Mouse (Mus musculus): ENCODE data around the gene Hs3st3b1.

Hs3st3b1 gene

DNA sequence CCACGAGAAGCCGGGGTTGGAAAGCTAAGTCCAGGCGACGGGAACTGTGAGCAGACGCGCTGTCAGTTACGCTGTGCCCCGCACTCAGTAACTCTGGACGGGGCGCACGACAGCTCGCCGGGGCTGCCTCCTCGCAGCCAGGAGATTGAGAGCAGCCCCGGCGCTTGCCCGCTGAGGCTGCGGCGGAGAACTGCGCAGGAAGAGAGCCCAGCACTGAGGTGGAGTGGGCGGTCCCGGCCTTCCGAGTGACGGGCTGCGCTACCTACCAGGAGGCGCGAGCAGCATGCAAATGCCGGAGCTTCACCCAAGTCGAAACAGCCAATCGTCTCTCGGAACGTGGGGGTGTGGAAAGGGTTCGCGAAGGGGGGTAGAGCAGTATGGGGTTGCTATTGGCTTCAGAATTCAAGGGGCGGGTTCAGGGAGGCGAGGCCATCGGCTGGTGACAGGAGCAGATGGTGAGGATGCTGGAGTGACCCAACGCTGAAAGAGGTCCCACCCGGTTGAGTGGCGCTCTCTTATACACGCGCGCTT lies at the start of gene Hs3st3b1:
Hs3st3b1 (minus strand) TSS at position 200 of the 531 bp plus-strand sequence.
- peak; percentile 99 for DNase-seq (ENCODE audit: low read depth, low spot score)

DNA sequence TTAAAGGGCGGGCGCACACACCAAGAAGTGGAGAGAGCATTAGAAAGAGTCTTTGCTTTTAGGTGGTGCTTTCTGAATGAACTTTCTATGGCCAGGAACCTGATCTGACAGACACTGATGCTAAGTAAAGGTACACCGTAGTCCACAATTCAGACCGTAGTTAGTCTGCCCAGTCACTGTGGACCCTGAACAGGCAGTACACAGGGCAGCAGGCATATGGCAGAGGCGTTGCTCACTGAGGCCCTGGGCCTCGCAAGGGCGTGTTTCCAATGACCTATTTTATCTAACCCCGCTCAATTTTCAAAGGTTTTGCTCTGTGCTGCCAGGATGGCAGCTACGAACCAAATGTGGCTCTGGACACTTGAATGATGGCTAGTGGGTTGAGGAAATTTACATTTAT lies 49.4 kb upstream of the Hs3st3b1 start:
- no peak for DNase-seq (ENCODE audit: low read depth, low spot score)

DNA sequence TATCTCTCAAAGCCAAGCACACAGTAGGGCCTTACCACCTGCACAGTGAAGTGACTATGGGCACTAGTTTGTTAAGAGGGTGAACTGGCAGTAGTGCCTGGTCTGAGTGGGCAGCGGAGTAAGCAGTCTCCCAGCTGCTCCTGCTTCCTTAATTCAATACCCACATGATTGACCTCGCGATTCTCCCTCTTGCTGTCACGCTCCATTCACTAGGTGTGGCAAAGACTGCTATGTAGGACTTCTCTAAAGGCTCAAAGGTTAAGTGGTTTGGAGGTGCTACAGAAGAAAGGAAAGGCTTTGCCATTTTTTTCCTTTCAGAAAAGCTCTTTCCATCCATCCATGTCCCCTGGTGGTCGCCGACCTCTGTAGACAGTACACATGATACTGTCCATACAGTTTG lies 48.7 kb upstream of the Hs3st3b1 start:
- no peak for DNase-seq (ENCODE audit: low read depth, low spot score)

DNA sequence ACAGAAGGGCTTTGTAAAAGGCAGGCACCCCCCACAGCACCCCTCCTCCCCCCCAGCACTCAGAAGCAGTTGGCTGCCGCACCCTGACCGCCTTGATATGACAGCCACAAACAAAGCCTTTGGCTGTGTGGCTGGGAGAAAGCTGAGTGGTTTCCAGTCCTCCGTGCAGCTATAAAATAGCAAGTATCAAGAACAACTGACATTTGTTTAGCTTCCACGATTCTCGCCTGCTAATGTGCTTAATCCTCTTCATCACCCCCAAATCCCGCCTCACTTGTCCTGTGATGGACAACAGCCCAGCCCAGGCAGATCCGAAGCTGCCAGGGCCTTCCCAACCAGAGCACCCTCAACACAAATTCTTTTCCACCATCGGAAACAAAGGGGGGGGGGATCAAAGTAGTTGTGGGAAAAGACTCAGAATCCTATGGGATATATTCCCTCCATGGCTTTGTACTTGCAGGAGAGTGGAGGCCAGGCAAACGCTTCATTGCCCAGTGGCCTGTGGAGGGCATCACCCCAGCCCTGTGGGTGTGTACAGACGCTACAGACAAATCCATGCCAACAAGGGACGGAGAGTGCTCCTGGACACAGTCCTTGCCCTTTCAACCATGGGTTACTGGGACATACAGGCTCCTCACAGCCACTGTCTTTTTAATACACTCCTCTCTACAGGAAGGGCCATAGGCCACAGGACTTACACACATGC lies 47.3 kb upstream of the Hs3st3b1 start:
- no peak for DNase-seq (ENCODE audit: low read depth, low spot score)

DNA sequence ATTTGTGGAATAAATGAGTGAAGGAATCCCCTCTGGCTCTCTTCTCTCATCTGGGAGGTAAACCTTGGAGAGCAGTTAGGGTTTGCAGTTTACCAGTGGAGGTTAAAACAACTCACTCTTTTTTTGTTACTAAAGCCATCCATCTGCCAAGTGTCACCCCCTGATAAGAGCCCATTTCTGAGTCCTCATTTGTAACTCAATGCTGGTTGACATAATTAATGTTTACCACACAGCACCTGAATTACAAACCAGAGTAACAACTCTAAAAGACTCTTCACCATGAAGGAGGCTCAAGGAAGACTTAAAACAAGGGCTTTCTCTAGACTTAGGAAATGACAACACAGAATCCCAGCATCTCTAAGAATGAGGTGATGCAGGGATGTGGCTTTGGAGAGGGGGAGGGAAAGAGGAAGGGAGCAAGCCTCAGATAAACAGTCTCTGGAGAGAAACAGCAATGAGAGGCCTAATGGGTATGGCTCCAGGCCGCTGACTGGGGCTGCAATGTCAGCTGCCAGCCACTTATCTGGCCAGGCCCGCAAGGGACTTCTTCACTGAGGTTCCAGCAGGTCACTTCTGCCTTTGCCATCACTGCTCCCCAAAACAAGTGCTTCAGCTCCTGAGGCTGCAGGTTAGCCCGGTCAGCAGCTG lies 46.4 kb upstream of the Hs3st3b1 start:
- no peak for DNase-seq (ENCODE audit: low read depth, low spot score)

GRCm38 (mm10) chr11:63967641-63968387 lies 45.7 kb upstream of the Hs3st3b1 start:
- no peak for DNase-seq (ENCODE audit: low read depth, low spot score)

DNA sequence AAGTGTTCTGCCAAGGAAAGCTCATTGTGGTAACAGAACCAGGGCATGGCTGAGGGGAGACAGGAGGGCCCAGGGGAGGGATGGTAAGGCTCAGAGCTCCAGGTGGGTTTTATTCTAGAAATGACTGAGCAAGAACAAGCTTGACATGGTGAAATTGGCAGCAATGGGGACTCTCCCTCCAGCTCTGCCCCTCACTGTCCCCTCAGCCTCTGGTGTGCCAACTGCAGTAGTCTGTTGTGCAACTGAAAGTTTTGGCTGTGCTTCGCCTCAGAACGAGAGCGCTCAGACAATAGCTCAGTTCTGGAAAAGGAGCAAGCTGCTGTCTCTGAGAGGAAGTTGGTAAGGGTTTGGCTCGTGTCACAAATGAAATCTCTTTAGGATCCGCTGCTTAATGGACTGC lies 43.3 kb upstream of the Hs3st3b1 start:
- no peak for DNase-seq (ENCODE audit: low read depth, low spot score)

GRCm38 (mm10) chr11:63957207-63957606 lies 35.1 kb upstream of the Hs3st3b1 start:
- DNase-seq (ENCODE audit: low read depth, low spot score) = peak; percentile 90

DNA sequence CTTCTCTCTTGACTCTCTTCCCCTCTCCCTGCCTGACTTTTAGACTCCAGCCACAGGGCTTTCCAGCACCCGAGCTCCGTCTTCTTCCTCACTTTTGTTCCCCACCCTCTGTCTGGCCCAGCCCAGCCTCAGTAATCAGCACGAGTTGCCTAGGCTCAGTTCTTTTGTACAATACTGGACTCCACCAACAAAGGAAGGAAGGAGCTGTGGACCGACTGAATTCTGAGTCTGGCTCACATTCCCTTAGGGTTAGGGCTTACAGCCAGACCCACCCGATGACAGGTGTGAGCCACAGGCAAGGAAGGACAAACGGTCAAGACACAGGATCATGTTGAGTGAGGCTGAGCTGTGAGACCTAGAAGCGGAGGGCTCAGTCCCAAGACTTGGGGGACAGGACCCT lies 34.7 kb upstream of the Hs3st3b1 start:
- DNase-seq (ENCODE audit: low read depth, low spot score) = peak; percentile 59

DNA sequence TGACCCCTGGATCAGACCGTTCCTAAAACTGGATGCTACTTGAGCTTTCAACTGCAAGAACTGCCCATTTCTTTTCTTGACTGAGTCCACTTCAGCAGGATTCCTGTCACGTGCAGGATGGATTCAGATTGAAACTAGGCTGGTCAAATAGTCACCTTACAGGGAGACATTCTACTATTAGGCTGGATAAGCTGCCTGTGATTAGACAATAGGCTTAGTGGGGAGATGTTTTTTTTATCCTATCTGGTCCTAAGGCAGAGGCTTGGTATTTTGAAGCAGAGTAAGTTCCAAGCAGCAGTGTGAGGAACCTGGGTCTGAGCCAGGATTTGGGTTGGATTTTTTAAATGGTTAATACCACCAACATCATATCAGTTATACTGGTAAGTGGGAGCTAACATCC lies 31.8 kb upstream of the Hs3st3b1 start:
- DNase-seq (ENCODE audit: low read depth, low spot score) = no peak

- DNase-seq (ENCODE audit: low read depth, low spot score) = peak; percentile 91
Measured at GRCm38 (mm10) chr11:63952743-63953191, 30.7 kb upstream of the Hs3st3b1 start.

DNA sequence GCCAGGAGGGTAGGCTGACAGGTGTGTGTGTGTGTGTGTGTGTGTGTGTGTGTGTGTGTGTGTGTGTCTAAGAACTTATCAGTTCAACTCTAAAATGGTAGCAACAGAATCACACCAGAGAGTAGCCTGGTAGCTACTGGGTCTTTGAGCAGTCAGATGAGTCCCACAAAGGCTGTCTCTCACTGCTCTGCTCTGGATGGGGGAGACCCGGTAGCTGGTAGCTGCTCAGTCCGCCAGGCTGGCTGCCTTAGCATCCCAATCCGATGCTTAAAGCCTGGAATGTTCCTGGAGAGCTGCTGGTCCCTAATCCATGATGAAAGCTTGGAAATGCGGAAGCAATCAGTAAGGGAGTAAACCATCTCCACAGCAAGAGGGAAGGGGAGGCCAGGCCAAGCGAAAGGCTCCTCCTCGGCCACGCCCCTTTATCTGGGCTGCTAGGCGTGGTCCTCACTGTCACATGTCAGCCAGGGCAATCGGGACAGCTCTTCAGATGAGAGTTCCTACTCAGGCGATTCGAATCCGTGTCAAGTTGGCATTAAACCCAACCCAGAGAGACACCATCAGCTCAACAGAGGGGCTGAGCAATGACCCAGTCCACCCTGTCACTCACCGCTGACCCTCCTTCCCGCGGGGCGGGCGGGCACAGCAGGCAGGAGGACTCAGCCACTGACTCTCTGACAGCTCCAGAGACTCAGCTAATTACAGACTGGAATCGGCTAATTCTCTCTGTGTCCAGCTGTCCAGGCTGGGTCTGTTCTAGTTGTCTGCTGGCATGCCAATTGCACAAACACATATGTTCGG lies 29.9 kb upstream of the Hs3st3b1 start:
- DNase-seq (ENCODE audit: low read depth, low spot score) = peak; percentile 86

GRCm38 (mm10) chr11:63948371-63948770 lies 26.3 kb upstream of the Hs3st3b1 start:
- DNase-seq (ENCODE audit: low read depth, low spot score) = no peak

DNA sequence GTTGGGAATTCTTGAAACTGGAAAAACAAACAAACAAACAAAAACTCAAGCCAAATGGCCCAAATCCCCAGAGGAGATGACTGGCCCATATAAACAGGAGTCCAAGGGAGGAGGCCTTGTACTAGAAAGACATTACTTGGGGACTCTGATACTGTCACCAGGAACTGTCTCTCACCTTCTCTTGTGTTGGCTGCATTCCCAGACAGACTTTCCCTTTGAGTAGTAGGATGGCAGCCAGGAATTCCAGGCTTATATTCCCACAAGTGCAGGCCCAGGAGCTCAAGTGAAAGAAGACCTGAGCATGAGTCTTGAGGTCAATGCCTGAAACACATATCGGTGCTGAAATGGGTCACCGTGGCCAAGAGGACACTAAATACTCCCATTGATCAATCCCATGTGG lies 24.9 kb upstream of the Hs3st3b1 start:
- no peak for DNase-seq (ENCODE audit: low read depth, low spot score)

DNA sequence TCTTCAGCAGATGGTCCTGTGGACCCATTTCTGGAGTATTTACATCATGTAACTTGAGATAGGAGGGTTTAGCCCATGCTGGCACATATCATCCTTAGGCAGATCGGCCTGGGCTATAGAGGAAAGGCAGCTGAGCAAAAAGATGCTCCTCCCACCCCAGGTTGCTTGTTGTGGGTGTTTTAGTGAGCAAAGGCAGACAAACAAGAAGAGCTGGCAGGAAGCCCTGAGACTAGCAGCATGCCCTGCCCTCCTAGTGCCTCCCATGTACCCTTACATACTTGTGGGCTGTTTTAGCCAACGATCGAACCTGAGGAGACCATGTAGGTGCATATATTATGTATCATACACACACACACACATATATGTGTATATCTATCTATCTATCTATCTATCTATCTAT lies 21.9 kb upstream of the Hs3st3b1 start:
- no peak for DNase-seq (ENCODE audit: low read depth, low spot score)

DNA sequence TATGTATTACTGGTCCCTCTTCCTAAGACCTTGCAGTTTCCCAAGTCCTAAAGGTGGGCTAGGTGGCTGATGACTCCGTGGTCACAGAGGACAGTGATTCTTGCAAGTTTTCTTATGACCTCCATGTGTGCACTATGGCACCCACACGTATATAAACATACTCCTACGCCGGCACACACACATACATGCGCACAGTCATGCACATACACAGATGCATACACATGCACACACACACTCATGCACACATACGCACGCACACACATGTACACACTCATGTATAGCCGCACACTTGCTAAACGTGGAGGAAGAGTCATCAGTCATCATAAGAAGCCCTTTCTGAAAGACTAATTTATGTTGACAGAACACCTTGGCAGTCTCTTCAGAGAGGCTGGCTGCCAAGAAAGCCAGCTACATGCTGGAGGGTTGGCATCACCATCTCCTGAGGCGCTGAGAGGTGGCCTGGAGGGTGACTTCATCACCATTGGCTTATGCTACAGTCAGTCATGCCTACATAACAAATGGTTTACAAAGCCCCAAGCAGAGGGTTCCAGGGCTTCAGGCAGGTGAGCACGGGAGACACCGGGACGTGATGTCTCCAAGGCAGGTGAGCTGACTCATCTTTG lies 21.3 kb upstream of the Hs3st3b1 start:
- no peak for DNase-seq (ENCODE audit: low read depth, low spot score)

GRCm38 (mm10) chr11:63942177-63942576 lies 20.1 kb upstream of the Hs3st3b1 start:
- no peak for DNase-seq (ENCODE audit: low read depth, low spot score)

DNA sequence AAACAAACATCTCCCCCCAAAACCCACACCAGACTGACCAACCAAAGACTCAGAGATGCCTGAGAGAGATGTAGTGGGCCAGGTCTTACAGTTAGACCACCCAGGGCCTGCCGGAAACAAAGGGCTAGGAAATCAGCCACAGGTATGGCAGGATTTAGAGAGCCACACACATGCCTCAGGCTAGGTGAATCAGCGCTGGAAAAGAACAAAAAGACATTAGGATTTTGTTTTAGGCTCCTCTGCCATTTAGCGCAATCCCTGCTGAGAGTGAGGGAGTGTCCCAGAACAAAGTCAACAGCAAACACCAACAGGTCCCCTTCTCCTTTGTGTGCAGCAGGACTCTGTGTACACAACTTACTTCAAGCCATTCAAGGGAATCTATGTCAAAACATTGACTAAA lies 14.6 kb upstream of the Hs3st3b1 start:
- peak; percentile 51 for DNase-seq (ENCODE audit: low read depth, low spot score)

DNA sequence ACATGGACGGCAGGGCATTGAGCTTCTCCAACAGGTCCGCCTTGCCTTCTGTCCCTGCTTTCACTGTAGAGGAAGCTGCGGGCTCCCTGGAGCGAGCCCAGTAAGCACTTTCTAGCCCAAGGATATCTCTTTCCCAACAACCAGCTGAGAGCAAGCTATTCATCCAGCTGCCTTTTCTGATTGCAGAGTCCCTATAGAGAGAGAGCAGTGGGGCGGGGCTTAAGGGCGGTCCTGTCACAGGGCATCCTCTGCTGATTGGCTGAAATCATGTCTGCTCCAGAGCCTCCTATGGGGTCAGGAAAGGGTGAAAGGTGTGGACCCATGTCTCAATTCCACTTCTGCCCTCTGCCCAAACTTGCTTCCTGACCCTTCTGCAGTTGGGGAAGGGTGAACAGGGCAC lies 4.8 kb upstream of the Hs3st3b1 start:
- peak; percentile 85 for DNase-seq (ENCODE audit: low read depth, low spot score)

DNA sequence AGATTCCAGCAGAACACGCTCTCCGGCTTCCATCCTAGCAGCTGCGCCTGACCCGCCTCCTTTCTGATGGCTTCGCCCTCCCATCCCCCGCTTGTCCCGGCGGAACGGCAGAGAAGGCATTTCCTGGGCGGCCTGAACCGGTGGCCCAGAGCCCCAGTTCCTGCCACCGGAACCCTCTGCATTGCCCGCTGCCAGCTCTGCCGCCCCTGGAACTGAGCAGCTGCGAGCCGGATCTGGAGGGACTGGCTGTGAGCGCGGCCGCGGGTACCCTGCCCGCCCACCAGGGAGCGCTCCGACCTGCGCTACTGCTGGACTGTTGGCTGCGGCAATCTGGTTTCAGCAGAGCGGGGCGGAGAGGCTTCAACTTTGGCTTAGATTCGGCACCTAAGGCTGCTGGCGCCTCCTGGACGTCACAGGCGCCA lies 3.1 kb upstream of the Hs3st3b1 start:
- DNase-seq (ENCODE audit: low read depth, low spot score) = peak; percentile 85
